Mouse (Mus musculus): ENCODE measurements around the gene Zfp11. TPM values are rescaled to one million over a fixed set of nuclear protein-coding genes. Genes with fewer than 3 reads are reported as not detected.
A peak's percentile ranks its signal among the peaks of the same experiment; 100 is the strongest.
"Not testable (repeated sequence)": the region's sequence is repeated elsewhere in the genome, so short reads cannot be mapped to it uniquely, and the experiment has no call there.

The Zfp11 gene
- total RNA-seq (2021) = 1 to 10 TPM; 6.9 to 7.3 TPM

DNA sequence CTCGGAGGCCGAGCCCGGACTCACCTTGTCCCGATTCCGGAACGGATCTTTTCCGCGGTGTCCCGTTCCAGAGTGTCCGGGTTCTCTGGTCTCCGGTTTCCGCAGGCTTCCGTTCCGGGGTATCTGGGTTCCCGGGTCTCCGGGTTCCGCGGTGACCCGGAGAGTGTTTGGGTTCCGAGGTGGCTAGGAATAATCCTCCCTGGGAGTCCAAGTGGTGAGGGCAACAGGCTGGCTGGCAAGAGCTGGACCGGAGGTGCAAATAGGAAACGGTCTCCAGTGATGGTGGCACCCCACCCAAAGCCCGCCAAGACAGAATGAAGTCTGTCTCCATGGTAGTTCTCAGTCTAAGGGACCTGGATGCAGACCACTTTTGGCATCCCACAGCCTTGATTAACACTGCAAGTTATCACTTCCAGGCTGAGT lies at the start of gene Zfp11:
Gene Zfp11, minus strand, starts transcription at position 64 of the 423 bp plus-strand sequence.
- DNase-seq (ENCODE audit: extremely low spot score in 1 of 2, low spot score in 1 of 2) = peak; percentile 79 to 83

DNA sequence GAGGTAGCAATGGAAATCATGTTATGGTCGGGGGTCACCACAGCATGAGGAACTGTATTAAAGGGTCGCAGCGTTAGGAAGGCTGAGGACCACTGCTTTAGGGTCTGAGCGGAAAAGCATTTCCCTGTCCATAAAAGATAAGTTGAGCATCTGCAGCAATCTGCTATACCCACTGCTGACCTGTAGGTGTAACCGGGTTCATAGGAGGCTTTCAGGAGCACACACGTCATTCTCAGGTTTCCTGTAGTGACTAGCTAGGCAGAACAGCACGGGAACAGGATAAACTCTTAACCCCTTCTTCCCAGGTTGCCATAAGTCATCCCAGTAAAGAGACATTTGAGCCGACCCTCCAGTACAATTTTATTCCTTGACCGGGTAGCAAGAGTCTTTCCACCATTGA lies 47.1 kb upstream of the Zfp11 start:
- no peak for DNase-seq (ENCODE audit: extremely low spot score in 1 of 2, low spot score in 1 of 2)

DNA sequence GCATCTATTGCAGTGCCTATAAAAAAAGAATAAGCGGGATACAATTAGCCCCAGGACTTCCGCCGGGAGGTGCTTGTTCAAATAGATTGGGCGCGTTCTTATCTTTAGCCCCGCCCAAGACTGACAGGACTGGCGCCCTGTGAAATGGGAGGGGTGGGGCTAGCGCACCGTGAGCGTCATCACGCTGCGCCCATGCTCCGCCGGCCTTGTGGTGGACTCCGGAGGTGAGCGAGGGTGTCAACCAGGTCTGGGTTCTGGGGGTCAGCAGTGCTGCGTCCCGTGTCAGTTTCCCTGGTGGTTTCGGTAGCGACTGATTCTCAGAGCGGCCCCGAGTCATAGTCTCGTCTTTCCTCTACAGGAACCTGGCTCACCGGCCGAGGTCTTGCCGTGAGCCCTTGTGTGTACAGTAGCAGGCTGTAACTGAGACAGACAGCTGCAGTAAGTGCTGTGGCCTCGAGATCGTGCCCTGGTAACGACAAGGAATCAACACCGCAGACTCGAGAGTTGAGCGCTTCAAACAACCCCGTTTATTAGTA lies 45.5 kb upstream of the Zfp11 start, which contains the start of gene Mrps17:
Gene Mrps17, plus strand, starts transcription at position 172 of the 536 bp plus-strand sequence.
- DNase-seq (ENCODE audit: extremely low spot score in 1 of 2, low spot score in 1 of 2) = peak; percentile 79 to 82

DNA sequence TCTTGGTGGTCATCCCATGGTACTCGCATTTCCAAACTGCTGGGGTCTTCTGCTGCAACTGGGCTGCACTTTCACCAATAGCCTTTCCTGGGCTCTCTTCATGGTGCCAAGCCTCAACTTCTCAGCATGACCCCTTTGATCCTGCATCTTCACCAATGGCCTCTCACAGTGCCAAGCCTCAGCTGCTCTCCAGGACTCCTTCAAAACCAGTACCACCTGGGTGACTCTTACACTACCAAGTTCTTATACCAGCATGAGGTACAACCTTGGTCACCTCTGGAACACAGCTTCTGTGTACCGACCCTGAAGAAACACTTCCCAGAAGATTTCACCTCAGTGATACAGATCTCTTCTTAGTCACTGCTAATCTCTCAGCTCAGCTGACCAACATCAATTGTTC lies 38.5 kb upstream of the Zfp11 start, which contains the start of gene Sept14:
Gene Sept14, minus strand, starts transcription at position 101 of the 400 bp plus-strand sequence.
- no peak for DNase-seq (ENCODE audit: extremely low spot score in 1 of 2, low spot score in 1 of 2)

DNA sequence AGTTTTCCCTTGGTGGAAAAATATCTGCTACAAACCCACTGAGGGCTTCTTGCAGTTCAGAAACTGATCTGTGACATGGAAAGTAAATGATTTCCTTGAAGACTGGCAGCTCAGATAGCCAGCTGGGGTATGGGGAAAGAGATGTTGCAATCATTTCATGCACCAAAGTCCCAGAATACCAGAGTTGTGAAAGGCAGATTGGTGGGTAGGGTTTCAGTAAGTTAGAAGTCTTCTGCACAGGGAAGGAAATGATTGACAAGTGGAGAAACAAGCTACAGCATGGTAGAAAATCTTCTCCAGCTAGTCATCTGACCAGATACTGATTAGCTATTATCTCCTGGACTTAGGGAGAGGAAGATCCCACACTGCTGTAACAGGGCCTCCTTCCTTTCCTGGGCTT lies 33.5 kb upstream of the Zfp11 start:
- no peak for DNase-seq (ENCODE audit: extremely low spot score in 1 of 2, low spot score in 1 of 2)

DNA sequence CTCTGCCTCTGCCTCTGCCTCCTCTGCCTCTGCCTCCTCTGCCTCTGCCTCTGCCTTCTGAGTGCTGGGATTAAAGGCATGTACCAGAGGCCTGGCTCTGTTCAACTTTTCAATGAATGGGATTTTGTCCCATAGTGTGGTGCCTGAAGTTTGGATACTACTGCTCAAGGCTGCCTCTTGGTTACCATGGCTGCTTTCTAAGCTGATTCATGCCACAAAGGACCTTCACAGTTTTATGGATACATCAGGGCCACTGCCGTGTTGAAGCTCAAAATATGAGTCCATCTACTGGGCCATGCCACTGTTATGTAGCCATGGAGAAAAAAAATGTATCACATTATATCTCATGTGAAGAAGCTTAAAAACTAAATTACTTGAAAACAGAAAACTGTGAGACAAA lies 31.8 kb upstream of the Zfp11 start:
- no peak for DNase-seq (ENCODE audit: extremely low spot score in 1 of 2, low spot score in 1 of 2)

DNA sequence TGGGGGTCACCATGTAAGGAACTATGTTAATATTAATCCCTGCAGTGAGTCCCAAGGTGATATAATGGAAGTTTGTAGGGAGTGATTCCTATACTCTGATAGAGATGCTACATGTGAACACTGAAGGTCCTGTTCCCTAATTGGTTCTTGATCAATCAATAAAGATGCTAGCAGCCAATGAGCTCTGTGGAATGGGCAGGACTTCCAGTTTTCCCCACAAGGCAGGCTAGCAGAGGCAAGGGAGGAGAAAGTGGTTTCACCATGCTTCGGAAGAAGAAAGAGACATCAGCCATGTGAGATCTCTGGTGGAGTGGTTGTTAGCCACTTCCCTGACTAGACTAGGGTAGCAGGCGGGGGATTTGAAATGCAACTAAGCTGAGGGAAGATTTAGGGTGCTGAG lies 30.6 kb upstream of the Zfp11 start:
- DNase-seq (ENCODE audit: extremely low spot score in 1 of 2, low spot score in 1 of 2) = no peak

DNA sequence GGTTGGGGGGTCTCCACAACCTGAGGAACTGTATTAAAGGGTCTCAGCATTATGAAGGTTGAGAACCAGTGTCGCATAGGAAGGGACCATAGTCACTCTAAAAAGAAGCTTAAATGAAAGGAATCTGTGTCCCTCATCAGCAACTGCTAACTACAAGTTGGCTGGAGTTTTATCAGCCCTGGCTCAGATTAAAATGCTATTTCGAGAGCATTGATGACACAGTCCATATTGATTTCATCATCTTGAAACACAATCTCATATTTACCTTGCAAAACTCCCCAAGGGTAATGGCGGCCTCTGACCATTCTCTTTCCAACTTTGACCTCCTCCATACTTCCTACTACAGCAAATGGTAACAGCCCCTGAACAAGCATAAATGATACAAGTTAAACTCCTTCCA lies 20.6 kb upstream of the Zfp11 start:
- DNase-seq (ENCODE audit: extremely low spot score in 1 of 2, low spot score in 1 of 2) = no peak

DNA sequence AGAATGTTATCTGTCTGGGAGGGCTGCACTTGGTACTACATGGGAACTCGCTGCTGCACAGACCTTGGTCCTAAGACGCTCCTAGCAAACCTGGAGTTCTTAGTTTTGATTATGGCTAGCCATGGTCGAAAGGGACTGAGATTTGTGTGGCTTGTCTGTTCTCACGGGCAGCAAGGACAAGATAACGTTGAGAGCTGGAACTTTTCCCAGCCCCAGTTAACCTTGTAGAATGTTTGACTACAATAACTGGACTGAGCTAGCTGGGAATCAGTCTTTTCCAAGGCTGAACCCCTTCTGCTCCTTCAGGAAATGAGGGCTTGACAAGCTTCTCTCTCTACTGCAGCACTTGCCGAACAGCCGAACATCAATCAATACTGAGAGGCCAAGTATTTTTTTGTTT lies 17.7 kb upstream of the Zfp11 start:
- DNase-seq (ENCODE audit: extremely low spot score in 1 of 2, low spot score in 1 of 2) = no peak

DNA sequence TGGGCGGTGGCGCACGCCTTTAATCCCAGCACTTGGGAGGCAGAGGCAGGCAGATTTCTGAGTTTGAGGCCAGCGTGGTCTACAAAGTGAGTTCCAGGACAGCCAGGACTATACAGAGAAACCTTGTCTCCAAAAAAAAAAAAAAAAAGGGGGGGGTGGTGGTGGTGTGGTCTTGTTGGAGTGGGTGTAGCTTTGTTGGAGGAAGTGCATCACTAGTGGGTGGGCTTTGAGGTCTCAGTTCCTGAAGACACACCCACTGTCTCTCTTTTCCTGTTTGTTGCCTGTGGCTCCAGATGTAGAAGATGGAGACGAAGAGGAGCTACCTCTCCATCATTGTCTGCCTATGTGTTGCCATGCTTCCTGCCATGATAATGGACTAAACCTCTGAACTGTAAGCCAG lies 15.2 kb upstream of the Zfp11 start:
- DNase-seq (ENCODE audit: extremely low spot score in 1 of 2, low spot score in 1 of 2) = not testable (repeated sequence)

DNA sequence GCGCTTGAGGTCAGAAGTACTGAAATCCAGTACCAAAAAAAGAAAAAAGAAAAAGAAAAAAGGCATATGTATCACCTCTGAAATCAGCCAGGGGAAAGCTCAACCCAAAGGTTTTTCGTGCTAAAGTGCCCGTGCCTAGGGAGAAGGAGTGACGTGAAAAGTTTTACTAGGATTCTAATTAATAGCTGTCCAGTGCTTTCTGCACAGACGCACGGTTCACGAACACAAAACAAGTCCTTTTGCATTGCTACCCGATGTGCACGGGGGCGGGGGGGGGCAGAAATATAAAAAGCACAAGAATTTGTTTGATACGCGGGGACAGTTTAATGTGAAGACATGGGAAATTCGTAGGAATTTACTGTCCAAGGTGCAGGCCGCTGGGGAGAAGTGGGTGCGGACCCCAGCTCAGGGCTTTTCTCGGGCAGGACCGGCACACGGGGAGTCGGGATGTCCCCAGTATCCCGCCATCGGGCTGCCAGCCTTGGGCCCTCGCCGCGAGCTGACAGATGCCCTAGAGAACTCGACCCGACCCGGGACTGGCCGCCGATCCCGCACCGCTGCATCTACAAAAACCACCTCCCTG lies 355 bp downstream of the Zfp11 start:
- no peak for DNase-seq (ENCODE audit: extremely low spot score in 1 of 2, low spot score in 1 of 2)

DNA sequence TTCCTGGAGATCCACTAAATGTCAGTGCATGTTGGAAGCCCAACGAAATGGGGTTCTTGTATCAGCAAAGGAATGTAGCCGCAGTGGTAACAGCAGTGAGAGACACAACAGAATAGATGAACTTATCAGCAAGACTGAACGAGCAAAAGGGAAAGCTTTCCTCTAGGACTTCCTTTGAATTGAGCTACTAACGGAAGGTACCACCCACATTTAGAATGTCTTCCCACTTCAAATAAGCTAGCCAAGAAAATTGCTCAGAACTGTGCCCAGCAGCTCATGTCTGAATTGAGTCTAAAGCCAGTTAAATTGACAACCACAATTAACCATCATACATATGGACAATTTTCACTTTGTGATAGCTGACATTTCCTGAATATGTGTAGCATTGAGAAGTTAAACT lies 2.0 kb downstream of the Zfp11 start:
- DNase-seq (ENCODE audit: extremely low spot score in 1 of 2, low spot score in 1 of 2) = no peak

DNA sequence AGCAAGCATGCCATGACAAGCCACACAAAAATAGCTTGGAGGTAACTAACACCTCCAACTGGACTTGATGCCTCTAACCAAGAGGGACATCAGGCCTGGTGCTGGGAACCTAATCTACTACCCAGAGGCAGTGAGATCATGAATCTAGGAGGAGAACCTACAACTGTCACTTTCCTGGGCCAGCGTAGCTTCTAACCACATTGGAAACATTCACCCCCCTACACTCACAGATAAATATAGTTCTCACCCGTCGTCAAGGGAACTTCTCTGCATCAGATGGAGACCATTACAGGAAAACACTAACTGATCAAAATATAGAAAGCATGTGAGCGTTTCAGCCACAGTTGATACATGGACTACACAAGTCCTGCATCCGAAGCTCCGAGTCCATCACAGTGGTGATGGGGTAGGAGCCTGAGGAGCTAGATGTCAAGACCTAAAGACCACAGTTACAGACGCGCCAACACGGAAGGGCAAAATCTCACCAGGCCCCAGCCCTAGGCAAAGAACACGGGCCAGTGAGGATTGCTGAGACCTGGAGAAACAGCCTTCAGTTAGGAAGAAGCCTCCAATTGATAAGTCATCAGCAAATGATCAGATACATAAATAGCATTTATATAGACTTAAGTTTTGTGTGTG lies 3.5 kb downstream of the Zfp11 start:
- DNase-seq (ENCODE audit: extremely low spot score in 1 of 2, low spot score in 1 of 2) = no peak

DNA sequence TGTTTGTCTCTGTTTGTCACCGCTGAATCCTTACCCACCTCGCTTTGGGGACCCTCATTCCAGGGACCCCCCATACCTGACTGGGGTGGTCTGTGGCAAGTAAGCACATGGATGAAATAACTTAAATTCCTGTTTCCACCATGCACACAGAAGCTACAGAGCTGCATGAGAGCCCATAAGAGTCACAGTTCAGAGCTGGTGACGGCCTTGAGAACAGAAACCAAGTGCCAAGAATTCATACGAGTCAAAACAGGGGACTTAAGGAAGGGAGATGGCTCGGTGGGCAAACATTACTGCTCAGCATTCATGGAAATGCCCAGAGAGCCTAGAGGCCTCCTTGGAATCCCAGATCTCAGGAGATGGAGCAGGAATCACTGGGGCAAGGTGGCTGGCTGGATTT lies 5.8 kb downstream of the Zfp11 start:
- DNase-seq (ENCODE audit: extremely low spot score in 1 of 2, low spot score in 1 of 2) = no peak

DNA sequence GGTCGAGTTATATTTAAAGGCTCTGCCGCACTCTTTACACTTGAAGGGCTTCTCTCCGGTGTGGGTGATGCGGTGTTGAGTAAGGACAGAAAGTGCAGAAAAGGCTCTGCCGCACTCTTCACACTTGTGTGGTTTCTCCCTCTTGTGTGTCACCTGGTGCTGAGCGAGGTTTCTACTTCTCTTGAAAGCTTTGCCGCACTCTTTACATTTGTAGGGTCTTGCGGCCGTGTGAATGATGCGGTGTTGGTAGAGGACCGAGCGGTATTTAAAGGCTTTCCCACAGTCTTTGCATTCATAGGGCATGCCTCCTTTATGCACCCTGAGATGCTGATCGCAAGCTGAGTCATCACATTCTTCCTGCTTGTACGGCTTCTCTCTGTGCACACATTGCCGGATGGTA lies 12.0 kb downstream of the Zfp11 start:
- DNase-seq (ENCODE audit: extremely low spot score in 1 of 2, low spot score in 1 of 2) = no peak

DNA sequence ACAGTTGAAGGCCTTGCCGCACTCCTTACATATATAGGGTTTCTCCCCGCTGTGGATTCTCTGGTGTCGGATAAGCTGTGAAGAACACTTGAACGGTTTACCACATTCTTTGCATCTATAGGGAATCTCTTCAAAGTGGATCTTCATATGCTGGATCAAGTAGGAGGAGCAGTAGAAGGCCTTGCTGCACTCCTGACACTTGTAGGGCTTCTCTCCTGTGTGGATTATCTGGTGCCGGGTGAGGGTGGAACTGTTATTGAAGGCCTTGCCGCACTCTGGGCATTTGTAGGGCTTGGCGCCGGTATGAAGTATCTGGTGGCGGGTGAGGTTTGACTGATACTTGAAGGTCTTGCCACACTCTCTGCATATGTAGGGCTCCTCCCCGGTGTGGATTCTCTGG lies 12.9 kb downstream of the Zfp11 start:
- DNase-seq (ENCODE audit: extremely low spot score in 1 of 2, low spot score in 1 of 2) = no peak

DNA sequence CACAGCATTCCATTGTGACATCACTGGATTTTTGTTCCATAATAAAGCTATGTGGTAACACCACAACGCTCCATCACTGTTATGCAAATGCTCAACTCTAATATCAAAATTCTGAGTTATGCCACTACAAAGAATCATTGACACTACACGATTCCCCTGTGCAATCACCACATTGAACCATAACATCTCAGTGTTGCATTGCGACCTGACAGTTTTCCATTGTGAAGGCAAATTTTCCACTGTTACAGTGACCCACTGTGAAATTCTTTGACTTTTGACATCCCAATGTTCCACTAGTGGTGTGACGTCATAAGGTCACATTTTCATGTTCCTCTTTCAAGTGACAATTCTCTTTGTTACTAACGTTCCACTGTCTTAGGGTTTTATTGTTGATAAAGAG lies 19.0 kb downstream of the Zfp11 start:
- DNase-seq (ENCODE audit: extremely low spot score in 1 of 2, low spot score in 1 of 2) = no peak

DNA sequence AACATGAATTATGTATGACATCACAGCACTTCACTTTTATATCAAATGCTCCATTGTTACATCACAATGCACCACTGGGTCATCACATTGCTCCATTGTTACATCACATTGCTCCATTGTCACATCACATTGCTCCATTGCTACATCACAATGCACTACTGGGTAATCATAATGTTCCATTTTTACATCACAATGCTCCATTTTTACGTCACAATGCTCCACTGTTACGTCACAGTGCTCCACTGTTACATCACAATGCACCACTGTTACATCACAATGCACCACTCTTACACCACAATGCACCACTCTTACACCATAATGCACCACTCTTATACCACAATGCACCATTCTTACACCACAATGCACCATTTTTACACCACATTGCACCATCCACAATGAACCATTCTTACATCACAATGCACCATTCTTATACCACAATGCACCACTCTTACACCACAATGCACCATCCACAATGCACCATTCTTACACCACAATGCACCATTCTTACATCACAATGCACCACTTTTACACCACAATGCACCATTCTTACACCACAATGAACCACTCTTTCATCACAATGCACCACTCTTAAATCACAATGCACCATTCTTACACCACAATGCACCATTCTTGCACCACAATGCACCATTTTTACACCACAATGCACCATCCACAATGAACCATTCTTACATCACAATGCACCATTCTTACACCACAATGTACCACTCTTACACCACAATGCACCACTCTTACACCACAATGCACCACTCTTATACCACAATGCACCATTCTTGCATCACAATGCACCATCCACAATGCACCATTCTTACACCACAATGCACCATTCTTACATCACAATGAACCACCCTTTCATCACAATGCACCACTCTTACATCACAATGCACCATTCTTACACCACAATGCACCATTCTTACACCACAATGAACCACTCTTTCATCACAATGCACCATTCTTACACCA lies 37.3 kb downstream of the Zfp11 start:
- DNase-seq (ENCODE audit: extremely low spot score in 1 of 2, low spot score in 1 of 2) = not testable (repeated sequence)

DNA sequence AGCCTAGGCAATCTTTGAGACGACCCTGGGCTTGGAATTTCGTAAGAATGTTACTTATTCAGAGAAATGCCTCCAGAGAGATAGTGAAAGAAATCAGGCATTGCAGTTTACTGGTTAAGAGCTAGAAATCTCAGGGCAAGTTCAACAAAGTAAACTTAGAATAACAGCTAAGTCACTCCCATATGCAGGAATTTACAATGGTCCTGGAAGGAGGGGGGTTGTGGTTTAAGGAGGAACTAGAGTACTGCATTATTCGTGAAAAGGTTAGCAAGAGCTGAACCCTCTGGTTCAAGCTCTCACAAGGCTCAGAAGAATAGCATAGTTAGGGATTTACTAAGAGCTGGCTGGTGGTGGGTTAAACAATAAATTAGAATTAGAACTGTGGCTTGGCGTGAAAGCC lies 43.3 kb downstream of the Zfp11 start:
- not testable (repeated sequence) for DNase-seq (ENCODE audit: extremely low spot score in 1 of 2, low spot score in 1 of 2)

DNA sequence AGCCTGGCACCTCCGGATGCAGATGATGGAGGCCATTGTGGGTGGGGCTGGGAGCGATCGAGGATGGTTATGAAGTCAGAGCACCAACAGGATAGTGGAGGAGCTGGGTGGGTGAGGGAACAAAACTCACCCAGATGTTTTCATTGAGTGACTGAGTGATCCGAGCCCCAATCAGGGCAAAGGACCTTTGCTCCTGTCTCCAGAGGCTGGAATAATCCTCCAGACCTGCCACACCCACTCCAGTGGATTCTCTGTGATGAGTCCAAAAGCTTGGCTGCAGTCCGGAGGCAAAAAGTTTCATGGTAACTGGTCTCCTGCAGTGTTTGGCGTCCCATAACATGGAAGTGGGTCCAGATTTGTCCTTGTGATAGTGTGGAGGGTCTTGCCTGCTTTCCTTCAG lies 43.8 kb downstream of the Zfp11 start:
- no peak for DNase-seq (ENCODE audit: extremely low spot score in 1 of 2, low spot score in 1 of 2)

DNA sequence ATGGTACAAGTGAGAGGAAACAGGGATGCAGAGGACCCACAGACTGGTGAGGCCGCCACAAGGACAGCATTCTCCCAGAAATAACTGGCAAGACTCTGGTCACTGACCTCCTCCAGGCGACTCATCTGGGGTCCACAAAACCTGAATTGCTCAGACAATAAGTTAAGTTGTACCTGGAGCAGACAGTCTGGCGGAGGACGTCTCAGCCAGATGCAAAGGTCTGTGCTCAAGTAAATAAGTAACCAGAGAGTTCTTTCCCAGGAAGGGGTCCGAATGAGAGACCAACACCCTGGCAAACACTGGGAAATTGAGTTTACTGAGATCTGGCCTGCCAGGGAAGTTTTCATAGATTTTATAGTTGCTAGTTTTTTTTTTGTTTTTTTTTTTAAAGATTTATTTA lies 48.5 kb downstream of the Zfp11 start:
- DNase-seq (ENCODE audit: extremely low spot score in 1 of 2, low spot score in 1 of 2) = no peak

All from layer of hippocampus, postnatal 25 days (tissue).